Mouse (Mus musculus): Measurements from ENCODE around the gene Bsg.

DNA sequence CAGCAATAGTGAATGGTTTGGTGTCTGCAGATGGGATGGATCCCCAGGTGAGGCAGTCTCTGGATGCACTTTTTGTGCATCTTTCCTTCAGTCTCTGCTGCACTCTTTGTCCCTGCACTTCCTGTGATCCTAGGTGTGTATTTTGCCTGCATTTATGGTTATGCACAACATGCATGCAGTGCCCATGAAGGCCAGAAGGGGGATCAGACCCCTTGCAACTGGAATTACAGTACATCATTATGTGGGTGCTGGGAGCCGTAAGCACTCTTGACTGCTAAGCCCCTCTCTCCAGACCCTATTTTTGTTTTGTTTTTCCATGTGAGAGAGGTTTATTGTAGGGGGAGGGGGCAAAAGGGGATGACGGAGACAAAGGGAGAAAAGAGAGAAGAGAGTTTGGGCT lies 44.0 kb upstream of the Bsg start:
- TF ChIP-seq POLR2A (IDR thresholded peaks at IDR 0.05; ENCODE audit: insufficient read length, low read depth): no peak
- no peak for TF ChIP-seq MAX (IDR thresholded peaks at IDR 0.05; ENCODE audit: low read depth)
- no peak for TF ChIP-seq POLR2AphosphoS2 (IDR thresholded peaks at IDR 0.05; ENCODE audit: insufficient read length, low read depth)
- TF ChIP-seq CEBPB (IDR thresholded peaks at IDR 0.05; ENCODE audit: insufficient read depth, poor library complexity, severe bottlenecking): no peak
- TF ChIP-seq TCF3 (IDR thresholded peaks at IDR 0.05; ENCODE audit: insufficient read length, low read depth): no peak
- no peak for TF ChIP-seq MYOD1 (IDR thresholded peaks at IDR 0.05; ENCODE audit: control insufficient read depth in 1 of 3, insufficient read length in 2 of 3, low read depth in 2 of 3)
- no peak for TF ChIP-seq E2F4 (IDR thresholded peaks at IDR 0.05; ENCODE audit: insufficient read depth)
- no peak for TF ChIP-seq USF1 (IDR thresholded peaks at IDR 0.05; ENCODE audit: low read depth)
- no peak for TF ChIP-seq TCF12 (IDR thresholded peaks at IDR 0.05; ENCODE audit: insufficient read depth, poor library complexity, severe bottlenecking)
- TF ChIP-seq REST (IDR thresholded peaks at IDR 0.05; ENCODE audit: insufficient read depth, insufficient read length): no peak
- no peak for TF ChIP-seq MYOG (IDR thresholded peaks at IDR 0.05; ENCODE audit: control insufficient read depth in 1 of 3, insufficient read depth in 1 of 3, insufficient read length in 2 of 3, low read depth in 2 of 3)
- TF ChIP-seq SRF (IDR thresholded peaks at IDR 0.05; ENCODE audit: control insufficient read depth, insufficient read length, low read depth): no peak
